Mouse (Mus musculus): ENCODE data around the gene Efr3b.

DNA sequence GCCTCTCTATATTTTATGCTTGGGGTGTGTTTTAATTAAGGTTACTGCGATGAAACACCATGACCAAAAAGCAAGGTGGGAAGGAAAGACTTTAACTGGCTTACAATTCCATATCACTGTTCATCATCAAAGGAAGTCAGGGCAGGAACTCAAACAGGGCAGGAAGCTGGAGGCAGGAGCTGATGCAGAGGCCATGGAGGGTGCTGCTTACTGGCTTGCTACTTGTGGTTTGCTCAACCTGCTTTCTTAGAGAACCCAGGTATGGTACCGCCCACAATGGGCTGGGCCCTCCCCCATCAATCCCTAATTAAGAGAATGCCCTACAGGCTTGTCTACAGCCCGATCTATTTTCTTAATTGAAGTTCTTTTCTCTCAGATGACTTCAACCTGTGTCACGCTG lies 27.4 kb downstream of the Efr3b start:
- TF ChIP-seq CTCF (IDR thresholded peaks at IDR 0.05; ENCODE audit: control insufficient read depth, insufficient read depth, insufficient replicate concordance, low read depth, low read length) (no peak), POLR2A (IDR thresholded peaks at IDR 0.05; ENCODE audit: control insufficient read depth, low read depth, low read length) (no peak)
